Mouse (Mus musculus): Measurements from ENCODE around the gene Lmntd1.

DNA sequence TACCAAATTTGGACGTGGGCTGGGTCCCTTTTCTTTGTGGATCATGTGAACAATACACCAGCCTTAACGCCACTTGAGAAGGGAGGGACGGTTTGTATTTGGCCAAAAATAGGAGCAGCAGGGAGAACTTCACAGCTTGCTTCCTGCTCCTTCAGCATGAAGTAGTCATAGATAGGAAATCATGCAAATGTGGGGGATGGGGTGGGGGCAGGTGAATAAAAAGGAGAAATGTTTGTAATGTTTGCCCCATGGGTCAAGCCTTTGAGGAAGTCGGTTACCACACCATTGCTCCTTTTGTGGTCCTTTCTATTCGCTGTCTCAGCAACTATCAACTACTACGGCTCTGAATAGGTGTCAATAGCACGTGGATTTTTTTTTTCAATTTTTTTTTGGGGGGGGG lies 60.9 kb downstream of the Lmntd1 start:
- no peak for TF ChIP-seq CTCF (IDR thresholded peaks at IDR 0.05; ENCODE audit: borderline replicate concordance, control insufficient read depth, extremely low read depth, insufficient read depth, low read length, poor library complexity)
- no peak for TF ChIP-seq POLR2A (IDR thresholded peaks at IDR 0.05; ENCODE audit: control insufficient read depth, extremely low read depth, insufficient read depth, low read length, poor library complexity)
